Mouse (Mus musculus): ENCODE data around the gene Prmt8. TPM values are rescaled to one million over a fixed set of nuclear protein-coding genes. Genes with fewer than 3 reads are reported as not detected.
A peak's percentile ranks its signal among the peaks of the same experiment; 100 is the strongest.

Gene Prmt8
- polyA plus RNA-seq, 1 experiment from 2014 or later, result 20.3 TPM

GRCm38 (mm10) chr6:127684981-127685380 lies 84.3 kb downstream of the Prmt8 start:
- no peak overlapping the region for H3K9ac ChIP-seq
- no peak overlapping the region for H3K4me3 ChIP-seq
- peaks cover 20% of the 10 kb centered on the region for H3K4me1 ChIP-seq
- ATAC-seq, result 0 out of 2 replicates have a peak, but pooled peaks have one; percentile 36
- H3K36me3 ChIP-seq (ENCODE audit: poor library complexity, severe bottlenecking), result no peaks in the 10 kb centered on the region
- H3K27me3 ChIP-seq, result no peaks in the 10 kb centered on the region
- 73% methylated on average over 4 of the region's 4 CpGs for WGBS
- peak overlapping the region; percentile 10; the same call in 1 of the 2 replicates for H3K27ac ChIP-seq
- no peaks in the 10 kb centered on the region for H3K9me3 ChIP-seq (replicated peaks)
- no peak overlapping the region for H3K4me2 ChIP-seq

DNA sequence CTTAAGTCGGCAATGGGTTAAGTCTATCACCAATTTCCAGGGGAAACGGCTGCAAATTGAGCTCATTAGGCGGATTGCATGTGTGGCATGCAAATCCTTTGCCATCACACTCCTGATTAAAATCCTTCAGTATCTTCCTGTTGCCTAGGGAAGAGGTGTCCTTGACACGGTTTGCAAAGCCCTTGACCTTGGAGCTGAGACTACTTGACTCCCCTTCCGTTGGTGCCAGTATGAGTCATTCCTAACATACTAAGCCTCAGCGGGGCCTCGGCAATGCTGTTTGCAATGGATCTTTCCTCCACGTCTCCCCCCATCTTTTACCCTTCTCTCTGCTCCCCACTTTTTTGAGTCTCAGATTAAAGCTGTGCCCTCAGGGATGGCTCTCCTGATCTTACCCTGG lies 85.7 kb downstream of the Prmt8 start:
- H3K4me2 ChIP-seq, result no peak overlapping the region
- H3K9ac ChIP-seq, result no peak overlapping the region
- no peak overlapping the region for H3K4me3 ChIP-seq
- no peaks in the 10 kb centered on the region for H3K27me3 ChIP-seq
- no peaks in the 10 kb centered on the region for H3K36me3 ChIP-seq (ENCODE audit: poor library complexity, severe bottlenecking)
- H3K9me3 ChIP-seq (replicated peaks), result no peaks in the 10 kb centered on the region
- no peak for ATAC-seq
- 54% methylated on average over 8 of the region's 8 CpGs for WGBS
- H3K27ac ChIP-seq, result no peak overlapping the region; the same call in 1 of the 2 replicates
- peaks cover 20% of the 10 kb centered on the region for H3K4me1 ChIP-seq

DNA sequence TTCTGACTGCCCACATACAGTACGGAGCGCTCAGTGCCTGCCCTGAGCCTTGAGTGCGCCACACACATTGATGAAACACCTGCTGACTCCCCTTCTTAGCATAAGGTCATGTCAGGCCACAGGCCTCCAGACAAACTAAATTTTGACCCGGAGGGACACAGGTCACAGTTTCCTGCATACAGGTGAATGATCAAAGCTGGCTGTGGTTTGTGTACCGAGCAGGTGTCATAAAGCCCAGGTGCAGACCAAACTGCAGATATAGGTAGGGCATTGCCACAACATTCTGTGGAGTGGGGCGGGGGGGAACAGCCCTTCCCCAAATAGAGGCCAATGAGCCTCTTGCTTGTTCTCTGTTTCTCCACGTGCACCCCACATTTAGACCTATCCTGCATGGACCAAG lies 88.5 kb downstream of the Prmt8 start:
- Histone ChIP-seq H3K9ac (no peak overlapping the region), H3K9me3 (replicated peaks) (no peaks in the 10 kb centered on the region), H3K4me2 (no peak overlapping the region), H3K4me3 (no peak overlapping the region), H3K27ac (no peak overlapping the region), H3K4me1 (peaks cover 20% of the 10 kb centered on the region), H3K36me3 (ENCODE audit: poor library complexity, severe bottlenecking) (no peaks in the 10 kb centered on the region), H3K27me3 (peaks cover 3% of the 10 kb centered on the region; the same call in 1 of the 2 replicates)
- WGBS, result 91% methylated on average over 7 of the region's 7 CpGs
- no peak for ATAC-seq

DNA sequence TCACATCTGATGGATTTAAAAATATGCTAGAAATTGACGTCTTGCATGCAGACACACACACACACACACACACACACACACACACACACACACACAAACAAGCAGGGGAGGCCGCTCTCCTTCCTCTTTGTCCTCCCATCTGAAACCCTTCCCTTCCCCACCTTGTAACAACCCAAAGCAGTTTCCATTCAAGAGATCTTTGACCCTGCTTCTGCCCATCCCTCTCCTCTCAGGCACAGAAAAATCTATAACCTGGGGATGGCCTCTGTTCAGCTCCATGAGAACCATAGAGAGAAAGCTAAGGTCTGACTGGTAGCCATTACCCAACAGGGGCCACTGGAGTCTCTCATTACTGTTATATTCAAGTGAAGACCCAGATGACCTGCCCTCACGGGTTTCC lies 90.3 kb downstream of the Prmt8 start:
- peaks cover 10% of the 10 kb centered on the region; the same call in 1 of the 2 replicates for H3K4me1 ChIP-seq
- ATAC-seq, result no peak
- no peak overlapping the region for H3K9ac ChIP-seq
- 76% methylated on average over 3 of the region's 3 CpGs for WGBS
- H3K27me3 ChIP-seq, result peaks cover 3% of the 10 kb centered on the region; the same call in 1 of the 2 replicates
- H3K27ac ChIP-seq, result no peak overlapping the region
- no peak overlapping the region for H3K4me3 ChIP-seq
- H3K36me3 ChIP-seq (ENCODE audit: poor library complexity, severe bottlenecking), result no peaks in the 10 kb centered on the region
- no peaks in the 10 kb centered on the region for H3K9me3 ChIP-seq (replicated peaks)
- no peak overlapping the region for H3K4me2 ChIP-seq

- Histone ChIP-seq H3K9ac (no peak overlapping the region), H3K36me3 (ENCODE audit: poor library complexity, severe bottlenecking) (no peaks in the 10 kb centered on the region), H3K4me2 (no peak overlapping the region), H3K27ac (no peak overlapping the region), H3K9me3 (replicated peaks) (no peaks in the 10 kb centered on the region), H3K4me3 (no peak overlapping the region), H3K4me1 (peaks cover 4% of the 10 kb centered on the region; the same call in 1 of the 2 replicates), H3K27me3 (peaks cover 3% of the 10 kb centered on the region; the same call in 1 of the 2 replicates)
- ATAC-seq, result no peak
- WGBS, result 82% methylated on average over 9 of the region's 9 CpGs
Measured at GRCm38 (mm10) chr6:127678320-127678719, 91.0 kb downstream of the Prmt8 start.

- Histone ChIP-seq H3K9ac (no peak overlapping the region), H3K9me3 (replicated peaks) (no peaks in the 10 kb centered on the region), H3K4me2 (no peak overlapping the region), H3K27ac (no peak overlapping the region), H3K27me3 (peaks cover 3% of the 10 kb centered on the region; the same call in 1 of the 2 replicates), H3K36me3 (ENCODE audit: poor library complexity, severe bottlenecking) (no peaks in the 10 kb centered on the region), H3K4me3 (no peak overlapping the region), H3K4me1 (no peaks in the 10 kb centered on the region)
- no peak for ATAC-seq
- WGBS, result 80% methylated on average over 11 of the region's 11 CpGs
Measured at GRCm38 (mm10) chr6:127676866-127677265, 92.4 kb downstream of the Prmt8 start.

DNA sequence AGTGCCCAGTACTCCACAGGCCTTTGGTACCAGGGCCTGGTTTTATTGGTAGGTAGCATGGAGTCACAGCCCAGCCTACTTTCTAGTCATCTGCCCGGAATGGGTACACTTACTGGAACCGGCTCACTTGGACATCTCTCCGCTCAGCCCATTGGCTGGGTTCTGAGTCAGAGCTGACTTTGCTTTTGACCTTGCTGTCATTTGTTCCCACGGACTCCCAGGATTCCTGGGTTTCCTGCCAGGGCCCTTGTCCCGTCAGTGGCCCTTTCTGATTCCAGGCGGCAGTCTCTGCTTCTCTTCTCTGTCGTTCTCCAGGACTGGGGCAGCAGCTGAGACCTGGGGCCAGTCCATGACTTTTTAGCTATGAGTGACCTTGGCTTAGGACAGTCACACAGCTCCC lies 97.2 kb downstream of the Prmt8 start:
- Histone ChIP-seq H3K36me3 (ENCODE audit: poor library complexity, severe bottlenecking) (no peaks in the 10 kb centered on the region), H3K9ac (no peak overlapping the region), H3K27ac (no peak overlapping the region), H3K4me3 (no peak overlapping the region), H3K27me3 (peaks cover 3% of the 10 kb centered on the region; the same call in 1 of the 2 replicates), H3K4me2 (no peak overlapping the region), H3K9me3 (replicated peaks) (no peaks in the 10 kb centered on the region), H3K4me1 (peaks cover 11% of the 10 kb centered on the region; the same call in 1 of the 2 replicates)
- WGBS, result 90% methylated on average over 7 of the region's 7 CpGs
- ATAC-seq, result no peak

GRCm38 (mm10) chr6:127670031-127670430 lies 99.2 kb downstream of the Prmt8 start:
- Histone ChIP-seq H3K9me3 (replicated peaks) (no peaks in the 10 kb centered on the region), H3K27ac (no peak overlapping the region), H3K4me2 (no peak overlapping the region), H3K36me3 (ENCODE audit: poor library complexity, severe bottlenecking) (no peaks in the 10 kb centered on the region), H3K4me3 (no peak overlapping the region), H3K4me1 (peaks cover 11% of the 10 kb centered on the region; the same call in 1 of the 2 replicates), H3K9ac (no peak overlapping the region), H3K27me3 (no peaks in the 10 kb centered on the region)
- ATAC-seq, result no peak
- WGBS, result 91% methylated on average over 4 of the region's 4 CpGs

DNA sequence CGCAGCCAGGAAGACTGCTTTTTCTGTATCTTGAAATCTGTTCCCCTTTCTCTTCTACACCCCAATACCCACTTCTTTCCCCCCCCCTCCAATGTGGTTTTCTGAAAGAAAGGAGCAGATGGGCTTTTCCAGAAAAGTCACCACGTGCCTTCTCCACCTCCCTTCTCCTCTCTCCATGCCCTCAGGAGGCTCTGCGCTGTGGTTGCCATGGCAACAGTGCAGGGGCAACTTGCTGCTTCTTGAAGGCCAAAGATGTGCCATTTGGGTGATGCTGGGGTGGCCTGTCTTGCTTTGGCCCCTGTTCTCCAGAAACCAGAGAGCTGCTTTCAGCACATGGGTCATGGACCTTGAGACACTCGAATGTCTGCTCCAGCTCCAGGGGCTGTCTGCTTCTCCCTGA lies 100.0 kb downstream of the Prmt8 start:
- 45% methylated on average over 4 of the region's 4 CpGs for WGBS
- H3K9ac ChIP-seq, result no peak overlapping the region
- no peak; the same call in 1 of the 2 replicates for ATAC-seq
- no peak overlapping the region for H3K4me3 ChIP-seq
- peaks cover 13% of the 10 kb centered on the region; the same call in 1 of the 2 replicates for H3K4me1 ChIP-seq
- no peaks in the 10 kb centered on the region for H3K9me3 ChIP-seq (replicated peaks)
- no peak overlapping the region for H3K4me2 ChIP-seq
- H3K36me3 ChIP-seq (ENCODE audit: poor library complexity, severe bottlenecking), result no peaks in the 10 kb centered on the region
- H3K27ac ChIP-seq, result no peak overlapping the region
- no peaks in the 10 kb centered on the region for H3K27me3 ChIP-seq

GRCm38 (mm10) chr6:127663263-127663662 lies 106.0 kb downstream of the Prmt8 start:
- Histone ChIP-seq H3K27me3 (no peaks in the 10 kb centered on the region), H3K9ac (no peak overlapping the region), H3K4me1 (peaks cover 29% of the 10 kb centered on the region), H3K4me2 (no peak overlapping the region), H3K9me3 (replicated peaks) (no peaks in the 10 kb centered on the region), H3K27ac (no peak overlapping the region), H3K4me3 (no peak overlapping the region), H3K36me3 (ENCODE audit: poor library complexity, severe bottlenecking) (no peaks in the 10 kb centered on the region)
- WGBS, result 81% methylated on average over 7 of the region's 7 CpGs
- no peak for ATAC-seq

- no peaks in the 10 kb centered on the region for H3K9me3 ChIP-seq (replicated peaks)
- no peaks in the 10 kb centered on the region for H3K27me3 ChIP-seq
- 86% methylated on average over 7 of the region's 7 CpGs for WGBS
- no peak overlapping the region for H3K4me2 ChIP-seq
- no peak overlapping the region for H3K27ac ChIP-seq
- no peak for ATAC-seq
- H3K4me1 ChIP-seq, result peaks cover 29% of the 10 kb centered on the region
- no peak overlapping the region for H3K9ac ChIP-seq
- no peak overlapping the region for H3K4me3 ChIP-seq
- H3K36me3 ChIP-seq (ENCODE audit: poor library complexity, severe bottlenecking), result no peaks in the 10 kb centered on the region
Measured at GRCm38 (mm10) chr6:127661717-127662292, 107.5 kb downstream of the Prmt8 start.

DNA sequence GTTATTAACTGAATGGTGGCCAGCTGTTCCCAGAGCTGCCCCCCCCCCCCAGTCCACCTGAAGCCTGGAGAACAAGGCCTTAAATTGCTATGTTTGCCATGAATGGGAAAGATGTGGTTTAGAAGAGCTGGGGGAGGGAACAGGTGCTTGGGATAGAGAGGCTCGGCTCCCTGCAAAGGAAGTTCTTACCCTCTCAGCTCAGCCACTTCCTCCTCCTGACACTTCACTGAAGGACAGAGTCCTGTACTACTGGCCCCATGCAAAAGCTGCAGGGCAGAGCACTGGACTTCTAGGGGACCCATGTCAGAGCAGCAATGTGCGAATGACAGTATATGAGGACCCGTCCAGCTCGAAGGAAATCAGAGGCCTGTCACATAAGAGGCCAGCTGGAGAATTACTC lies 109.3 kb downstream of the Prmt8 start:
- no peak overlapping the region for H3K4me2 ChIP-seq

GRCm38 (mm10) chr6:127659472-127659871 lies 109.8 kb downstream of the Prmt8 start:
- Histone ChIP-seq H3K9me3 (replicated peaks) (peaks cover 2% of the 10 kb centered on the region), H3K27me3 (no peaks in the 10 kb centered on the region), H3K4me3 (no peak overlapping the region), H3K27ac (no peak overlapping the region), H3K4me2 (no peak overlapping the region), H3K36me3 (ENCODE audit: poor library complexity, severe bottlenecking) (no peaks in the 10 kb centered on the region), H3K4me1 (peaks cover 31% of the 10 kb centered on the region), H3K9ac (no peak overlapping the region)
- WGBS, result 55% methylated on average over 5 of the region's 5 CpGs
- ATAC-seq, result peak; percentile 51; the same call in 1 of the 2 replicates

More for the DNA sequence above, 109.3 kb downstream of the Prmt8 start:
- H3K4me1 ChIP-seq, result peaks cover 32% of the 10 kb centered on the region
- H3K27me3 ChIP-seq, result no peaks in the 10 kb centered on the region
- no peak for ATAC-seq
- H3K27ac ChIP-seq, result no peak overlapping the region
- H3K4me3 ChIP-seq, result no peak overlapping the region
- 82% methylated on average over 4 of the region's 4 CpGs for WGBS
- H3K9ac ChIP-seq, result no peak overlapping the region
- no peaks in the 10 kb centered on the region for H3K9me3 ChIP-seq (replicated peaks)
- no peaks in the 10 kb centered on the region for H3K36me3 ChIP-seq (ENCODE audit: poor library complexity, severe bottlenecking)

Data from forebrain, embryonic 13.5 days (tissue).